Mouse (Mus musculus) G1E (cell line): ENCODE results near the gene E330034G19Rik.
"Not testable (repeated sequence)": the region's sequence is repeated elsewhere in the genome, so short reads cannot be mapped to it uniquely, and the experiment has no call there.

ENCODE experiments used
- CTCF ChIP-seq: IDR thresholded peaks from 2 replicates; pipeline ENCODE4 v1.5.1; 2012; ENCODE audit warnings: low read depth, low read length, inconsistent platforms, mixed read lengths
- GATA1 ChIP-seq: IDR thresholded peaks from 2 replicates; pipeline ENCODE4 v1.6.1; 2012; ENCODE audit warnings: borderline replicate concordance, low read length, inconsistent platforms, mixed read lengths
- GATA2 ChIP-seq: IDR thresholded peaks from 2 replicates; pipeline ENCODE4 v1.6.1; 2012; ENCODE audit warnings: low read depth, low read length, inconsistent platforms, borderline replicate concordance
- POLR2AphosphoS5 ChIP-seq: IDR thresholded peaks from 2 replicates; pipeline ENCODE4 v1.6.1; 2012; ENCODE audit warnings: low read depth, low read length, inconsistent platforms; ENCODE audit not compliant: insufficient replicate concordance
- TAL1 ChIP-seq: conservative IDR thresholded peaks from 2 replicates; pipeline ENCODE4 v1.6.1; 2012; ENCODE audit warnings: low read depth, low read length, inconsistent platforms, mixed read lengths

GRCm38 (mm10) chr14:24347007-24347406 lies 54.0 kb downstream of the E330034G19Rik start:
- TF ChIP-seq CTCF, POLR2AphosphoS5, TAL1, GATA1, GATA2: not testable (repeated sequence)
